In genomic region chr3:137981382-137981750, GRCm38 (mm10) we compare ENCODE assay signal across 8 mouse cellular contexts. TPM values are rescaled to one million over a fixed set of nuclear protein-coding genes. Genes with fewer than 3 reads are reported as not detected.
DNase-seq lines count a peak whose midpoint lies in the region; ATAC-seq lines count a peak whose summit lies in the region.

Dapp1 (minus strand) TSS chr3:137981545.

- ATAC-seq in forebrain, embryonic 16.5 days, result no peak
- peak; percentile 97 for ATAC-seq in hematopoietic stem cell, adult 5-6 weeks (replicated peaks in 1 of 2; ENCODE audit: insufficient read depth in 1 of 2, low FRiP score in 2 of 2, low TSS enrichment in 1 of 2, low read depth in 1 of 2, poor library complexity in 2 of 2, severe bottlenecking in 2 of 2)

- H3K27me3 ChIP-seq in forebrain, embryonic 16.5 days (replicated peaks; ENCODE audit: control insufficient read depth, insufficient read depth, low read length), result no peaks in the 10 kb centered on the region

- H3K9me3 ChIP-seq in forebrain, embryonic 16.5 days (ENCODE audit: control insufficient read depth, low read length), result no peaks in the 10 kb centered on the region

- peak within 1 kb of the TSS; percentile 51 for H3K9ac ChIP-seq in forebrain, embryonic 16.5 days (replicated peaks; ENCODE audit: low read depth, low read length)

- H3K4me2 ChIP-seq in forebrain, embryonic 16.5 days (ENCODE audit: low read length), result peak within 1 kb of the TSS; percentile 47

- peak within 1 kb of the TSS; percentile 29 for H3K4me3 ChIP-seq in forebrain, embryonic 16.5 days (replicated peaks; ENCODE audit: low read length)

- no peaks in the 10 kb centered on the region for H3K36me3 ChIP-seq in forebrain, embryonic 16.5 days (ENCODE audit: control insufficient read depth, insufficient read depth)

- 18% methylated on average over 10 of the region's 10 CpGs for WGBS in forebrain, embryonic 16.5 days

- H3K4me1 ChIP-seq in forebrain, embryonic 16.5 days (replicated peaks; ENCODE audit: control insufficient read depth, insufficient read depth, low read length), result peaks cover 14% of the 10 kb centered on the region

- no peak within 1 kb of the TSS for H3K27ac ChIP-seq in forebrain, embryonic 16.5 days (ENCODE audit: low read length)

- DNase-seq in CD4-positive, CD25-positive, alpha-beta regulatory T cell, adult 2 months (ENCODE audit: low read depth, low spot score), result peak; percentile 91
- DNase-seq in adrenal gland, postnatal 4 days (ENCODE audit: low spot score in 2 of 2), result peak; percentile 28 to 32
- peak; percentile 23 to 46 for DNase-seq in layer of hippocampus, postnatal 10 days (ENCODE audit: low spot score in 2 of 2)
- DNase-seq in lung, postnatal 14 days, result peak; percentile 72
- peak; percentile 34 for DNase-seq in ovary, postnatal 10 days (ENCODE audit: low spot score)
- DNase-seq in thymus, postnatal 25 days, result peak; percentile 88

RNA-seq across cellular contexts. Expression of gene Dapp1, which starts in this region (rescaled TPM):
- total RNA-seq in adrenal gland, postnatal 4 days (2021), result 10 to 100 TPM; 11.6 to 13.8 TPM
- 4.1 and 4.3 TPM in 2 replicates for polyA plus RNA-seq in forebrain, embryonic 16.5 days (2015; fragmentation: Nextera tagmentation; extraction: Ambion mirVana)
- total RNA-seq in hematopoietic stem cell, adult 5-6 weeks (2017), result 442 and 504 TPM in 2 replicates
- total RNA-seq in layer of hippocampus, postnatal 10 days (2021), result 1 to 10 TPM; 4.7 to 7.1 TPM

Comparison
In these comparisons a context has a peak if more than half of its experiments do, and no peak if none do; other contexts are left out.
1. RNA of gene Dapp1 (total RNA-seq): 442 to 504 TPM in hematopoietic stem cell, adult 5-6 weeks; 11.6 to 13.8 TPM in adrenal gland, postnatal 4 days and 4.7 to 7.1 TPM in layer of hippocampus, postnatal 10 days; every median in the first group is over 10 times any median in the second.
2. DNase-seq: peak in every context shown above with its lines; median percentile 91 in CD4-positive, CD25-positive, alpha-beta regulatory T cell, adult 2 months; 88 in thymus, postnatal 25 days; 72 in lung, postnatal 14 days; 34 in layer of hippocampus, postnatal 10 days; 34 in ovary, postnatal 10 days; 30 in adrenal gland, postnatal 4 days.